Mouse (Mus musculus) hindbrain, embryonic 12.5 days (tissue): ENCODE measurements around the gene Tbx10. TPM values are rescaled to one million over a fixed set of nuclear protein-coding genes. Genes with fewer than 3 reads are reported as not detected.
"Not testable (repeated sequence)": the region's sequence is repeated elsewhere in the genome, so short reads cannot be mapped to it uniquely, and the experiment has no call there.

Experiments used
- ATAC-seq: fragments of 200-750 bp; cut with Nextera tagmentation; 2 replicates; pipeline ENCODE4 v1.8.0; 2017; ENCODE audit warnings: moderate TSS enrichment; ENCODE audit not compliant: low FRiP score
- H3K27ac ChIP-seq: fragments of 300-500 bp; sonication (generic); 2 replicates; pipeline ENCODE4 v1.5.1; 2016; ENCODE audit warnings: mild to moderate bottlenecking
- H3K27me3 ChIP-seq: fragments of 300-500 bp; sonication (generic); 2 replicates; pipeline ENCODE4 v1.6.1; 2016; ENCODE audit warnings: mild to moderate bottlenecking
- H3K36me3 ChIP-seq: fragments of 300-500 bp; sonication (generic); 2 replicates; pipeline ENCODE4 v1.6.1; 2016; ENCODE audit warnings: mild to moderate bottlenecking
- H3K4me1 ChIP-seq: fragments of 300-500 bp; sonication (generic); 2 replicates; pipeline ENCODE4 v1.6.1; 2016
- H3K4me2 ChIP-seq: fragments of 300-500 bp; sonication (generic); replicated peaks from 2 replicates; pipeline ENCODE4 v1.6.1; 2016; ENCODE audit warnings: mild to moderate bottlenecking
- H3K4me3 ChIP-seq: fragments of 300-500 bp; sonication (generic); 2 replicates; pipeline ENCODE4 v1.5.1; 2016; ENCODE audit warnings: mild to moderate bottlenecking
- H3K9ac ChIP-seq: fragments of 300-500 bp; sonication (generic); 2 replicates; pipeline ENCODE4 v1.6.1; 2016; ENCODE audit warnings: mild to moderate bottlenecking, moderate library complexity
- H3K9me3 ChIP-seq: fragments of 300-500 bp; sonication (generic); replicated peaks from 2 replicates; pipeline ENCODE4 v1.6.1; 2016; ENCODE audit warnings: mild to moderate bottlenecking
- WGBS: fragments of 180-500 bp; shearing (Covaris S2); methylation state at CpG from one replicate; pipeline ENCODE4 v1.1.7; 2016; 5-methylcytosine and 5-hydroxymethylcytosine counted together
- polyA plus RNA-seq: library from polyadenylated mRNA; unstranded; fragments of >200 nt; fragmentation: Nextera tagmentation; extraction: Ambion mirVana; gene quantifications from 2 replicates; pipeline ENCODE4 v1.2.1, GENCODE M21; 2016

Tbx10 gene
- polyA plus RNA-seq = 0.35 and 0.47 TPM in 2 replicates

- Histone ChIP-seq H3K4me3 (no peak within 1 kb of the TSS), H3K27ac (no peak within 1 kb of the TSS), H3K4me2 (no peak within 1 kb of the TSS), H3K9ac (no peak within 1 kb of the TSS; the same call in 1 of the 2 replicates), H3K36me3 (no peaks in the 10 kb centered on the region), H3K4me1 (peaks cover 4% of the 10 kb centered on the region; the same call in 1 of the 2 replicates), H3K9me3 (no peaks in the 10 kb centered on the region), H3K27me3 (no peaks in the 10 kb centered on the region)
- no peak for ATAC-seq
- WGBS = 49% methylated on average over 5 of the region's 5 CpGs
Observed at GRCm38 (mm10) chr19:3992416-3992815, at the start of gene Tbx10. TSS of gene Tbx10 (plus strand) at chr19:3992752.

DNA sequence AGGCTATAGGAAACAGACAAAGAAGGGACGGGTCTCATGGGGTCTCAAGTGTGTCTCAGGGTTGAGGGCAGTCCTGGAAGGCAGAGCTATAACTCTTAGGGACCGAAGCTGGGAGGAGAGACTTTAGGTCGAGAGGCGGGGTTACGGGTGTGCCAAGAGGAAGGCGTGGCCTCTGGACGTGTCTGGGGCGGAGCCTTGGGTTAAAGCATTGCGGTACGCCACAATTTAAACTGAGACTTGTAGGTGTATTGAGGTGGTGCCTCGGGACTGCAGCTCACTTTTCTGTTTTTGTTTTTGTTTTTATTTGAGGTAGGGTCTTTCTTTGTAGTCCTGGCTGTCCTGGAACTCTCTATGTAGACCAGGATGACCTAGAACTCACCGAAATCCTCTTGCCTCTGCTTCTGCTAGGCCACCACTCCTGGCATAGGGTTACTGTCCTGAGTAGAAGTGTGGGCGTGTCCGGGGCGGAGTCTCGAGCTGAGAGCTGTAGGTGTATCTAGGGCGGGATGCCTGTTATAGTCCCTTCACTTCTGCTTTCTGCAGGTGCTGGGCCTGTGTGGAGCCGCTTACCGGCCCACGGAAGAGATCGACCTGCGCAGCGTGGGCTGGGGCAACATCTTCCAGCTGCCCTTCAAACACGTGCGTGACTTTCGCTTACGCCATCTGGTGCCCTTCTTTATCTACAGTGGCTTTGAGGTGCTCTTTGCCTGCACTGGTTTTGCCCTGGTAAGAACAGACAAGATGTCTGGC lies 49.4 kb upstream of the Tbx10 start:
- H3K9me3 ChIP-seq = no peaks in the 10 kb centered on the region
- WGBS = 19% methylated on average over 27 of the region's 27 CpGs
- 0 out of 2 replicates have a peak, but pooled peaks cover 2% of the 10 kb centered on the region for H3K4me1 ChIP-seq
- H3K36me3 ChIP-seq = no peaks in the 10 kb centered on the region
- no peak for ATAC-seq
- no peak overlapping the region for H3K4me3 ChIP-seq
- peaks cover 12% of the 10 kb centered on the region for H3K27me3 ChIP-seq
- peak overlapping the region; percentile 16; the same call in 1 of the 2 replicates for H3K4me2 ChIP-seq
- H3K27ac ChIP-seq = no peak overlapping the region
- H3K9ac ChIP-seq = no peak overlapping the region

- Histone ChIP-seq H3K36me3 (no peaks in the 10 kb centered on the region), H3K9ac (no peak overlapping the region), H3K9me3 (no peaks in the 10 kb centered on the region), H3K27ac (no peak overlapping the region), H3K4me1 (0 out of 2 replicates have a peak, but pooled peaks cover 2% of the 10 kb centered on the region), H3K4me2 (no peak overlapping the region), H3K27me3 (peaks cover 12% of the 10 kb centered on the region), H3K4me3 (no peak overlapping the region)
- no peak for ATAC-seq
- 36% methylated on average over 10 of the region's 10 CpGs for WGBS
Observed at GRCm38 (mm10) chr19:3945872-3946564, 46.5 kb upstream of the Tbx10 start.

DNA sequence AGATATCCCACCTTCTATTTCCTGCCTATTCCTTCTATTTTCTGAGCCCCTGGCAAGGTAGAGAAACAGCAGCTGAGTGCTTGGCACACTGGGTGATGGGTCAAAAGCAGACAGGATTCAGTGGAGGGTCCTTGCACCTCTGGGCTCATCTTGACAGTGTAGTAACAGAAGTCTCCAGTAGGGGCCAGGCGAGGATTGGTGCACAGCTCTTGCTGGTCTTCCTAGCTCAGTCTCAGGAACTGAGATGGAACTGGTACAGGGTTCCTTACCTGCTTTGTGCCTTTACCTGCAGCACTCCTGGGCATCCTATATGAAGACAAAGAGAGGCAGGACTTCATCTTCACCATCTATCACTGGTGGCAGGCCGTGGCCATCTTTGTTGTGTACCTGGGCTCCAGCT lies 45.8 kb upstream of the Tbx10 start:
- peaks cover 12% of the 10 kb centered on the region for H3K27me3 ChIP-seq
- 20% methylated on average over 2 of the region's 2 CpGs for WGBS
- no peaks in the 10 kb centered on the region for H3K9me3 ChIP-seq
- no peaks in the 10 kb centered on the region for H3K36me3 ChIP-seq
- H3K4me1 ChIP-seq = 0 out of 2 replicates have a peak, but pooled peaks cover 2% of the 10 kb centered on the region
- no peak overlapping the region for H3K27ac ChIP-seq
- ATAC-seq = no peak
- H3K4me3 ChIP-seq = no peak overlapping the region
- H3K9ac ChIP-seq = no peak overlapping the region
- no peak overlapping the region for H3K4me2 ChIP-seq

GRCm38 (mm10) chr19:3947813-3948212 lies 44.7 kb upstream of the Tbx10 start:
- H3K9me3 ChIP-seq = no peaks in the 10 kb centered on the region
- no peak overlapping the region for H3K27ac ChIP-seq
- no peak overlapping the region for H3K4me3 ChIP-seq
- H3K4me1 ChIP-seq = 0 out of 2 replicates have a peak, but pooled peaks cover 2% of the 10 kb centered on the region
- H3K36me3 ChIP-seq = no peaks in the 10 kb centered on the region
- ATAC-seq = no peak
- H3K4me2 ChIP-seq = no peak overlapping the region
- H3K9ac ChIP-seq = no peak overlapping the region
- 71% methylated on average over 3 of the region's 3 CpGs for WGBS
- H3K27me3 ChIP-seq = peaks cover 10% of the 10 kb centered on the region

DNA sequence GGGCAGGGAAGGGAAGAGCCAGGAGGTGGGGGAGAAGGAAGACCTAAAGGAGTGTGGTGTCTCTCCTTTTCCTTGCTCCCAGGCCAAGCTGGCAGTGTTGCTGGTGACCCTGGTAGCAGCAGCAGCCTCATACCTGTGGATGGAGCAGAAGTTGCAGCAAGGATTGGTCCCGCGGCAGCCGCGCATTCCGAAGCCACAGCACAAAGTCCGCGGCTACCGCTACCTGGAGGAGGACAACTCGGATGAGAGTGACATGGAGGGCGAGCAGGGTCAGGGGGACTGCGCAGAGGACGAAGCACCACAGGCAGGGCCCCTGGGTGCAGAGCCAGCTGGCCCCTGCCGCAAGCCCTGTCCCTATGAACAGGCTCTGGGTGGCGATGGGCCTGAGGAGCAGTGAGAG lies 44.0 kb upstream of the Tbx10 start:
- WGBS = 63% methylated on average over 14 of the region's 14 CpGs
- Histone ChIP-seq H3K9ac (no peak overlapping the region), H3K4me1 (no peaks in the 10 kb centered on the region), H3K27me3 (peaks cover 8% of the 10 kb centered on the region; the same call in 1 of the 2 replicates), H3K27ac (no peak overlapping the region), H3K4me2 (no peak overlapping the region), H3K4me3 (no peak overlapping the region), H3K9me3 (no peaks in the 10 kb centered on the region), H3K36me3 (no peaks in the 10 kb centered on the region)
- ATAC-seq = no peak

- H3K9me3 ChIP-seq = no peaks in the 10 kb centered on the region
- no peaks in the 10 kb centered on the region for H3K36me3 ChIP-seq
- no peak overlapping the region for H3K27ac ChIP-seq
- no peak overlapping the region for H3K4me3 ChIP-seq
- no peak for ATAC-seq
- H3K4me2 ChIP-seq = no peak overlapping the region
- H3K4me1 ChIP-seq = no peaks in the 10 kb centered on the region
- H3K9ac ChIP-seq = no peak overlapping the region
- WGBS = 76% methylated on average over 3 of the region's 3 CpGs
- H3K27me3 ChIP-seq = no peaks in the 10 kb centered on the region
Observed at GRCm38 (mm10) chr19:3950331-3950730, 42.2 kb upstream of the Tbx10 start.

GRCm38 (mm10) chr19:3951461-3951860 lies 41.1 kb upstream of the Tbx10 start:
- Histone ChIP-seq H3K27ac (no peak overlapping the region), H3K4me3 (no peak overlapping the region), H3K9me3 (no peaks in the 10 kb centered on the region), H3K36me3 (no peaks in the 10 kb centered on the region), H3K9ac (no peak overlapping the region), H3K4me1 (no peaks in the 10 kb centered on the region), H3K4me2 (no peak overlapping the region), H3K27me3 (0 out of 2 replicates have a peak, but pooled peaks cover 4% of the 10 kb centered on the region)
- no peak for ATAC-seq

- no peaks in the 10 kb centered on the region for H3K4me1 ChIP-seq
- H3K27me3 ChIP-seq = 0 out of 2 replicates have a peak, but pooled peaks cover 4% of the 10 kb centered on the region
- no peak overlapping the region for H3K27ac ChIP-seq
- ATAC-seq = no peak
- H3K36me3 ChIP-seq = no peaks in the 10 kb centered on the region
- no peak overlapping the region for H3K4me3 ChIP-seq
- WGBS = 50% methylated on average over 1 of the region's 1 CpGs
- H3K4me2 ChIP-seq = no peak overlapping the region
- H3K9ac ChIP-seq = no peak overlapping the region
- no peaks in the 10 kb centered on the region for H3K9me3 ChIP-seq
Observed at GRCm38 (mm10) chr19:3952099-3952498, 40.5 kb upstream of the Tbx10 start.

DNA sequence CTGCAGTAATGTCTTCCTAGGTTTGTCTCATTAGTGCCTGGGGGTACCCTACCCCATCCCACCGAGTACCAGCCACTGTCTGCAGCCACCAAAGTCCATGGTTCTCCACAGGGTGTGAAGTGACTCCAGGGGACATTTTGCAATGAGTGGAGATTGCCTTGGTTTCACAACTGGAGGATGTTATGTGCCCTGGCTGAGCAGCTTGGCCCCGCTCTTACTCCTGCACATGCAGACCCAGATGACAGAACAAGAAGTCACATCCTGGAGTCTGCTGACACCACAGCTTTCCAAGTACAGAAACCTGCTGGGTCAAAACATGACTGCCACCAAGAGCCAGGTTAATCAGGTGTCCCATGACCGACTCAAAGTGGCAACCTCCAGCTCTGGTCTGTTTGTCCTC lies 37.5 kb upstream of the Tbx10 start:
- H3K9ac ChIP-seq = no peak overlapping the region
- H3K27ac ChIP-seq = no peak overlapping the region
- no peak overlapping the region for H3K4me3 ChIP-seq
- H3K36me3 ChIP-seq = no peaks in the 10 kb centered on the region
- no peaks in the 10 kb centered on the region for H3K9me3 ChIP-seq
- no peaks in the 10 kb centered on the region for H3K4me1 ChIP-seq
- no peak for ATAC-seq
- 83% methylated on average over 3 of the region's 3 CpGs for WGBS
- 0 out of 2 replicates have a peak, but pooled peaks cover 4% of the 10 kb centered on the region for H3K27me3 ChIP-seq
- no peak overlapping the region for H3K4me2 ChIP-seq

- no peak overlapping the region for H3K27ac ChIP-seq
- no peaks in the 10 kb centered on the region for H3K4me1 ChIP-seq
- no peak overlapping the region for H3K4me2 ChIP-seq
- WGBS = 58% methylated on average over 4 of the region's 4 CpGs
- H3K27me3 ChIP-seq = 0 out of 2 replicates have a peak, but pooled peaks cover 4% of the 10 kb centered on the region
- H3K9me3 ChIP-seq = no peaks in the 10 kb centered on the region
- no peaks in the 10 kb centered on the region for H3K36me3 ChIP-seq
- no peak overlapping the region for H3K9ac ChIP-seq
- ATAC-seq = no peak
- H3K4me3 ChIP-seq = no peak overlapping the region
Observed at GRCm38 (mm10) chr19:3955804-3956203, 36.7 kb upstream of the Tbx10 start.

DNA sequence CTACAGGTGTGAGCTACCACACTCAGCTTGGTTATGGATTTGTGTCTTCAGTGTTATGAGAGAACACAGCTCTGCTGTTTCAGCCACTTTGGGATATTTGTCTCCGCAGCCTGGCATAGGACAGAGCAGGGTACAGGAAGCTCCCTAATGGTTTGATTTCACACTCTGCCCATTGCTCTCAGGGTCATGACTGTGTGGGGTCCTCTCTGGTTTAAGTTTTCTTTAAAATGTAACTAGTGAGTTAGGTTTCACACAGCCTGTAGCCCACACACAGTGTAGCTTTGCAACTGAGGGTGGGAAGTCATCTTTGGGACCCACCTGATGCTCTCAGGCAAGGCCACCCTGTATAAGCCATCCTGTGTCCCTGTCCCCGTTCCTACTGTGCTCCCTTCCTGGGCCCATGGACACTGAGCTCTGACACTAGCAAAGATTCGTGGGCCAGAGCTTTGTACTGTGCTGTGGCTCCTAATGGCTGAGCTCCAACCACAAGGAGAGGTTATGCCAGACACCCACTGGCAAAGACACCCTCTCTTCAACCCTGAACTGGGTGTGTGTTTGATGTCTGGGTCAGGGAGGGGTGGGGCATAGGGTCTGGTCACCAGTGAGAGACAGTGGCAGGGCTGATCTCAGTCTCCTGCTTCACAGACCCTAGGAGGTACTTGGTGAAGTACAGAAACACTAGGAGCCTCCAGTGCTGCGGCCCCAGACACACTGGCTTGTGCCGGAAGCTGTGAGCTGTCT lies 35.1 kb upstream of the Tbx10 start:
- not testable (repeated sequence) for H3K27me3 ChIP-seq, H3K9me3 ChIP-seq, H3K4me1 ChIP-seq, H3K4me3 ChIP-seq, H3K36me3 ChIP-seq, ATAC-seq, H3K9ac ChIP-seq, H3K27ac ChIP-seq, H3K4me2 ChIP-seq
- WGBS = 76% methylated on average over 5 of the region's 5 CpGs
